In genomic region chr17:14599681-14600080, GRCm38 (mm10) we compare ENCODE assay signal across 20 mouse cellular contexts.
DNase-seq lines count a peak whose midpoint lies in the region; ATAC-seq and TF ChIP-seq lines count a peak whose summit lies in the region.
"Had no signal": no experiment of that assay in that cellular context is flagged by ENCODE, and none has a peak within 500 bp of the region (broad histone marks: within the 10 kb centered on the region; RNA-seq: fewer than 3 reads in every experiment).

No protein-coding gene starts in this region.

- WGBS in embryonic facial prominence, embryonic 10.5 days = 55% methylated on average over 10 of the region's 10 CpGs
- WGBS in embryonic facial prominence, embryonic 13.5 days = 55% methylated on average over 10 of the region's 10 CpGs

- intact Hi-C loops in gastrocnemius, adult 2 months (cut with DNase I) = no loop called here

- peak; percentile 36 for DNase-seq in gastrocnemius, adult 2 months
- no peak for DNase-seq in gastrocnemius, postnatal 25 days
- DNase-seq in embryonic facial prominence, embryonic 10.5 days (ENCODE audit: low spot score) = peak; percentile 8
- DNase-seq in mesoderm, embryonic 11.5 days (ENCODE audit: low read depth, low spot score) = peak; percentile 23
- DNase-seq in urinary bladder, postnatal 36 days (ENCODE audit: low spot score in 2 of 2) = no peak
- DNase-seq in layer of hippocampus, adult 18-20 months (ENCODE audit: low spot score in 2 of 2) = no peak
- DNase-seq: adrenal gland, postnatal 14 days; cerebellum, adult 11-12 months; cerebellum, adult 9-10 months; cerebellum, postnatal 25 days; gastrocnemius, postnatal 36 days had no signal

- TF ChIP-seq CTCF in gastrocnemius, adult 2 months (IDR thresholded peaks at IDR 0.05) = no peak

- H3K27ac ChIP-seq in gastrocnemius, adult 2 months = no peak overlapping the region
- H3K27ac ChIP-seq in embryonic facial prominence, embryonic 10.5 days (replicated peaks) = no peak overlapping the region
- peak overlapping the region; percentile 68 for H3K27ac ChIP-seq in embryonic facial prominence, embryonic 13.5 days
- H3K27ac ChIP-seq: forebrain, embryonic 12.5 days; heart, embryonic 15.5 days; hindbrain, embryonic 15.5 days had no signal

- H3K4me2 ChIP-seq in embryonic facial prominence, embryonic 13.5 days = no peak overlapping the region
- H3K4me2 ChIP-seq: forebrain, embryonic 12.5 days; heart, embryonic 11.5 days; heart, embryonic 15.5 days; hindbrain, embryonic 15.5 days had no signal

- H3K36me3 ChIP-seq in embryonic facial prominence, embryonic 10.5 days (replicated peaks) = no peaks in the 10 kb centered on the region
- H3K36me3 ChIP-seq in embryonic facial prominence, embryonic 13.5 days = no peaks in the 10 kb centered on the region
- H3K36me3 ChIP-seq: forebrain, embryonic 12.5 days; heart, embryonic 15.5 days; hindbrain, embryonic 15.5 days had no signal

- 0 out of 2 replicates have a peak, but pooled peaks cover 3% of the 10 kb centered on the region for H3K4me1 ChIP-seq in embryonic facial prominence, embryonic 10.5 days
- H3K4me1 ChIP-seq in embryonic facial prominence, embryonic 13.5 days = peaks cover 44% of the 10 kb centered on the region
- H3K4me1 ChIP-seq: forebrain, embryonic 12.5 days; heart, embryonic 15.5 days; hindbrain, embryonic 15.5 days had no signal

- H3K27me3 ChIP-seq in embryonic facial prominence, embryonic 10.5 days (replicated peaks; ENCODE audit: low read depth, poor library complexity, severe bottlenecking) = no peaks in the 10 kb centered on the region
- H3K27me3 ChIP-seq in embryonic facial prominence, embryonic 13.5 days = no peaks in the 10 kb centered on the region
- H3K27me3 ChIP-seq: forebrain, embryonic 12.5 days; heart, embryonic 15.5 days; hindbrain, embryonic 15.5 days had no signal

- H3K9me3 ChIP-seq in embryonic facial prominence, embryonic 10.5 days = no peaks in the 10 kb centered on the region
- H3K9me3 ChIP-seq in embryonic facial prominence, embryonic 13.5 days = no peaks in the 10 kb centered on the region
- H3K9me3 ChIP-seq: forebrain, embryonic 12.5 days; heart, embryonic 15.5 days; hindbrain, embryonic 15.5 days had no signal

- H3K9ac ChIP-seq in embryonic facial prominence, embryonic 13.5 days = no peak overlapping the region
- H3K9ac ChIP-seq: forebrain, embryonic 12.5 days; heart, embryonic 15.5 days; hindbrain, embryonic 15.5 days had no signal

- no peak for ATAC-seq in embryonic facial prominence, embryonic 13.5 days (ENCODE audit: insufficient number of reproducible peaks, insufficient read depth, low FRiP score, low TSS enrichment, low read depth)
- ATAC-seq: activated CD4-positive, CD25-positive, alpha-beta regulatory T cell, adult 4 months; forebrain, embryonic 16.5 days; intestine, embryonic 16.5 days; Patski had no signal

- H3K4me3 ChIP-seq in gastrocnemius, adult 2 months = no peak overlapping the region
- no peak overlapping the region for H3K4me3 ChIP-seq in embryonic facial prominence, embryonic 10.5 days
- no peak overlapping the region for H3K4me3 ChIP-seq in embryonic facial prominence, embryonic 13.5 days
- H3K4me3 ChIP-seq: forebrain, embryonic 12.5 days; heart, embryonic 15.5 days; hindbrain, embryonic 15.5 days had no signal

Comparison
In these comparisons a context has a peak if more than half of its experiments do, and no peak if none do; other contexts are left out.
1. DNase-seq: peak in gastrocnemius, adult 2 months (single experiment), embryonic facial prominence, embryonic 10.5 days (single experiment) and mesoderm, embryonic 11.5 days (single experiment); none in gastrocnemius, postnatal 25 days (single experiment), urinary bladder, postnatal 36 days (0 of 2) and layer of hippocampus, adult 18-20 months (0 of 2).